Comparison of ENCODE assay signal across 8 mouse cellular contexts in the genomic region with DNA sequence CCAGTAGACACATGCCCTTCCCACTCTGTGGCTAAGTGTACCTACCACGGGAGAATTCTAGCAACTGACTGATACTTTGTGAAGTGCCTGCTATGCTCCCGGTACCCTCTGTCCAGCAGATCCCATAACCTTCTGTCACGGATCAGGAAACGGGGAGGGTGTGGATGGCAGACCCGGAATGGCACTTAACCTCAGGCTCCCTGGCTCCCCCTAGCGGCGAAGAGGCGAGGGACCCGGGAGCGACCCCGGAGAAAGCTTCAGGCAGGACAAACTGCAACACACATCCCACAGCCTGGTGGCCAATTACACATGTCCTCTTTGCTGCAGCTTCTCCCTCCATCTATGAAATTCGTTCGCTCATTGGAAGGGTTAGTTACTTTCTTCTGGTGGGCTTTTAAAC. TPM values are rescaled to one million over a fixed set of nuclear protein-coding genes. Genes with fewer than 3 reads are reported as not detected.
DNase-seq lines count a peak whose midpoint lies in the region; ATAC-seq and TF ChIP-seq lines count a peak whose summit lies in the region.

No protein-coding gene starts in this region.

- no peaks in the 10 kb centered on the region for H3K79me2 ChIP-seq in CH12.LX (replicated peaks; ENCODE audit: control insufficient read depth, extremely low read depth, insufficient read depth, poor library complexity, severe bottlenecking)

- DNase-seq in CH12.LX (ENCODE audit: extremely low read depth), result peak; percentile 63
- peak; percentile 63 for DNase-seq in T-cell, adult 2 months (ENCODE audit: low spot score)
- DNase-seq in embryo, embryonic 10 days (ENCODE audit: low spot score), result peak; percentile 83
- peak; percentile 69 for DNase-seq in layer of hippocampus, adult 11-12 months (ENCODE audit: low spot score)
- DNase-seq in lung, postnatal 0 days (ENCODE audit: low spot score), result peak; percentile 85

- no peak overlapping the region for H3K9ac ChIP-seq in CH12.LX (ENCODE audit: insufficient read depth, low read depth)
- H3K9ac ChIP-seq in heart, embryonic 13.5 days, result no peak overlapping the region
- no peak overlapping the region for H3K9ac ChIP-seq in lung, postnatal 0 days (replicated peaks; ENCODE audit: low read depth)

- ATAC-seq in heart, embryonic 13.5 days (ENCODE audit: extremely low read depth, insufficient number of reproducible peaks, low FRiP score, low TSS enrichment), result no peak; the same call in 1 of the 2 replicates
- peak; percentile 75 for ATAC-seq in lung, postnatal 0 days
- ATAC-seq in activated CD4-positive, CD25-positive, alpha-beta regulatory T cell, adult 4 months, result no peak

- H3K9me3 ChIP-seq in CH12.LX (replicated peaks; ENCODE audit: low read length), result no peaks in the 10 kb centered on the region
- no peaks in the 10 kb centered on the region for H3K9me3 ChIP-seq in heart, embryonic 13.5 days
- no peaks in the 10 kb centered on the region for H3K9me3 ChIP-seq in lung, postnatal 0 days (ENCODE audit: low read length)

- WGBS in heart, embryonic 13.5 days, result 6% methylated on average over 13 of the region's 13 CpGs
- 3% methylated on average over 13 of the region's 13 CpGs for WGBS in lung, postnatal 0 days
- 5% methylated on average over 13 of the region's 13 CpGs for WGBS in small intestine, adult 2 months

- 0 out of 4 replicates have a peak, but pooled peaks cover 0 to 5% of the 10 kb centered on the region in 2 experiments for H3K4me1 ChIP-seq in CH12.LX (ENCODE audit: control insufficient read depth in 1 of 2, insufficient read depth in 2 of 2)
- peaks cover 16% of the 10 kb centered on the region for H3K4me1 ChIP-seq in heart, embryonic 13.5 days
- peaks cover 8% of the 10 kb centered on the region for H3K4me1 ChIP-seq in lung, postnatal 0 days (ENCODE audit: insufficient read depth, low read depth, low read length)
- no peaks in the 10 kb centered on the region for H3K4me1 ChIP-seq in small intestine, adult 2 months (ENCODE audit: control insufficient read depth, insufficient read depth, insufficient read length, low read length)

- in situ Hi-C loops in CH12.LX (cut with MboI; ENCODE audit: low pct_ligation_motif_present, low pct_unique_long_range_greater_than_20kb, low sequenced_read_pairs), result no loop called here

- dilution Hi-C loops in CH12.LX (cut with MboI; ENCODE audit: extremely low pct_ligation_motif_present, extremely low pct_unique_long_range_greater_than_20kb, low sequenced_read_pairs), result no loop called here

- H3K36me3 ChIP-seq in CH12.LX (replicated peaks in 1 of 2; ENCODE audit: control insufficient read depth in 1 of 2, insufficient read depth in 1 of 2, low read length in 1 of 2), result no peaks in the 10 kb centered on the region
- no peaks in the 10 kb centered on the region for H3K36me3 ChIP-seq in heart, embryonic 13.5 days
- H3K36me3 ChIP-seq in lung, postnatal 0 days (ENCODE audit: insufficient read depth, low read length), result no peaks in the 10 kb centered on the region
- H3K36me3 ChIP-seq in small intestine, adult 2 months (ENCODE audit: control insufficient read depth, insufficient read depth, low read length), result no peaks in the 10 kb centered on the region

- H3K4me2 ChIP-seq in CH12.LX (ENCODE audit: insufficient read depth, low read depth, poor library complexity, severe bottlenecking), result no peak overlapping the region
- peak overlapping the region; percentile 14; the same call in 1 of the 2 replicates for H3K4me2 ChIP-seq in heart, embryonic 13.5 days
- H3K4me2 ChIP-seq in lung, postnatal 0 days (replicated peaks; ENCODE audit: low read depth, low read length), result no peak overlapping the region

- TF ChIP-seq EP300 in CH12.LX (IDR thresholded peaks at IDR 0.05; ENCODE audit: low read length), result no peak
- no peak for TF ChIP-seq EP300 in lung, postnatal 0 days (IDR thresholded peaks at IDR 0.05)

- H3K27me3 ChIP-seq in CH12.LX (replicated peaks), result peaks cover 30% of the 10 kb centered on the region
- peaks cover 29% of the 10 kb centered on the region for H3K27me3 ChIP-seq in heart, embryonic 13.5 days (replicated peaks)
- no peaks in the 10 kb centered on the region; the same call in 1 of the 2 replicates for H3K27me3 ChIP-seq in lung, postnatal 0 days (replicated peaks; ENCODE audit: insufficient read depth, low read length)
- H3K27me3 ChIP-seq in small intestine, adult 2 months (ENCODE audit: control insufficient read depth, insufficient read depth, low read length), result peaks cover 16% of the 10 kb centered on the region

- H3K27ac ChIP-seq in CH12.LX (ENCODE audit: insufficient read depth, low read depth), result no peak overlapping the region
- no peak overlapping the region for H3K27ac ChIP-seq in heart, embryonic 13.5 days (replicated peaks)
- no peak overlapping the region for H3K27ac ChIP-seq in lung, postnatal 0 days (ENCODE audit: low read length)
- H3K27ac ChIP-seq in small intestine, adult 2 months (ENCODE audit: insufficient read depth, low read depth, low read length), result no peak overlapping the region

- peak; percentile 84 to 91 for TF ChIP-seq CTCF in CH12.LX (conservative IDR thresholded peaks at IDR 0.05 in 1 of 2, IDR thresholded peaks at IDR 0.05 in 1 of 2; ENCODE audit: low read depth in 2 of 2, low read length in 2 of 2)
- TF ChIP-seq CTCF in lung, postnatal 0 days (IDR thresholded peaks at IDR 0.05), result peak; percentile 96
- TF ChIP-seq CTCF in small intestine, adult 2 months (IDR thresholded peaks at IDR 0.05; ENCODE audit: extremely low read depth, insufficient read length, insufficient replicate concordance, low read depth, low read length), result peak; percentile 97

- peak; percentile 63 for TF ChIP-seq RAD21 in CH12.LX (IDR thresholded peaks at IDR 0.05; ENCODE audit: low read depth, low read length)

- TF ChIP-seq POLR2A in CH12.LX (IDR thresholded peaks at IDR 0.05; ENCODE audit: low read depth, low read length), result no peak
- no peak for TF ChIP-seq POLR2A in small intestine, adult 2 months (IDR thresholded peaks at IDR 0.05; ENCODE audit: low read depth, low read length)

- H3K4me3 ChIP-seq in CH12.LX (replicated peaks in 1 of 3; ENCODE audit: low read depth in 2 of 3, low read length in 2 of 3, poor library complexity in 1 of 3), result no peak overlapping the region
- no peak overlapping the region for H3K4me3 ChIP-seq in heart, embryonic 13.5 days
- H3K4me3 ChIP-seq in lung, postnatal 0 days (ENCODE audit: low read depth, low read length), result no peak overlapping the region
- no peak overlapping the region for H3K4me3 ChIP-seq in small intestine, adult 2 months (ENCODE audit: low read depth, low read length)

TF ChIP-seq in CH12.LX, 34 proteins besides CTCF, POLR2A, EP300 and RAD21 (continues in another document):
- TF ChIP-seq ELF1 (IDR thresholded peaks at IDR 0.05; ENCODE audit: low read depth, low read length) (peak; percentile 15; the same call in 1 of the 2 replicates), JUN (IDR thresholded peaks at IDR 0.05; ENCODE audit: insufficient read depth, low read depth, low read length) (no peak), CHD2 (IDR thresholded peaks at IDR 0.05; ENCODE audit: low read length) (no peak), KAT2A (IDR thresholded peaks at IDR 0.05; ENCODE audit: insufficient replicate concordance, low read length) (no peak), IRF4 (IDR thresholded peaks at IDR 0.05; ENCODE audit: low read depth, low read length) (0 out of 2 replicates have a peak, but pooled peaks have one; percentile 19), ZNF384 (IDR thresholded peaks at IDR 0.05; ENCODE audit: low read depth, low read length) (no peak), RCOR1 (conservative IDR thresholded peaks at IDR 0.05; ENCODE audit: low read depth, low read length) (no peak), ETS1 (conservative IDR thresholded peaks at IDR 0.05; ENCODE audit: low read depth, low read length) (no peak), HCFC1 (IDR thresholded peaks at IDR 0.05; ENCODE audit: low read depth, low read length) (no peak), SMC3 (IDR thresholded peaks at IDR 0.05; ENCODE audit: low read depth, low read length) (peak; percentile 74)

RNA-seq across cellular contexts. Expression of a gene that starts 3.4 kb away (rescaled TPM):
- 0.17 TPM in 1 of 2 replicates, not detected in the other for total RNA-seq in CH12.LX (2012; rRNA removed)
- not detected in 2 replicates for total RNA-seq in CH12.LX (2014; rRNA removed)
- not detected in 2 replicates for polyA plus RNA-seq in CH12.LX (2012; ENCODE audit: insufficient read length, low read depth)
- 4.1 TPM in 2 replicates for polyA plus RNA-seq in heart, embryonic 13.5 days (2015; fragmentation: Nextera tagmentation; extraction: Ambion mirVana)
- 18.1 and 22.7 TPM in 2 replicates for polyA plus RNA-seq in lung, postnatal 0 days (2015; fragmentation: Nextera tagmentation; extraction: Ambion mirVana)
- 0.34 TPM in 1 of 2 replicates, not detected in the other for polyA plus RNA-seq in small intestine, adult 2 months (2012; rRNA removed)
- polyA plus RNA-seq in activated CD4-positive, CD25-positive, alpha-beta regulatory T cell, adult 4 months (2017; shearing (Covaris generic)), result not detected

RNA-seq across cellular contexts. Expression of a gene that starts 17.8 kb away (rescaled TPM):
- total RNA-seq in CH12.LX (2012; rRNA removed) (0.17 and 0.42 TPM in 2 replicates), CH12.LX (2014; rRNA removed) (not detected in 2 replicates)
- 0.08 TPM in 1 of 2 replicates, not detected in the other for polyA plus RNA-seq in CH12.LX (2012; ENCODE audit: insufficient read length, low read depth)
- polyA plus RNA-seq in heart, embryonic 13.5 days (2015; fragmentation: Nextera tagmentation; extraction: Ambion mirVana), result 5.9 and 7.3 TPM in 2 replicates
- 9.7 and 11.4 TPM in 2 replicates for polyA plus RNA-seq in lung, postnatal 0 days (2015; fragmentation: Nextera tagmentation; extraction: Ambion mirVana)
- 25.2 and 36.7 TPM in 2 replicates for polyA plus RNA-seq in small intestine, adult 2 months (2012; rRNA removed)
- not detected for polyA plus RNA-seq in activated CD4-positive, CD25-positive, alpha-beta regulatory T cell, adult 4 months (2017; shearing (Covaris generic))

RNA-seq across cellular contexts. Expression of a gene that starts 40.2 kb away (rescaled TPM):
- 3,510 and 4,144 TPM in 2 replicates for total RNA-seq in CH12.LX (2012; rRNA removed)
- total RNA-seq in CH12.LX (2014; rRNA removed), result 2,222 and 3,467 TPM in 2 replicates
- 1,605 and 1,846 TPM in 2 replicates for polyA plus RNA-seq in CH12.LX (2012; ENCODE audit: insufficient read length, low read depth)
- 389 and 419 TPM in 2 replicates for polyA plus RNA-seq in heart, embryonic 13.5 days (2015; fragmentation: Nextera tagmentation; extraction: Ambion mirVana)
- polyA plus RNA-seq in lung, postnatal 0 days (2015; fragmentation: Nextera tagmentation; extraction: Ambion mirVana), result 446 and 458 TPM in 2 replicates
- polyA plus RNA-seq in small intestine, adult 2 months (2012; rRNA removed), result 1,432 and 2,365 TPM in 2 replicates
- polyA plus RNA-seq in activated CD4-positive, CD25-positive, alpha-beta regulatory T cell, adult 4 months (2017; shearing (Covaris generic)), result 1,000 to 10,000 TPM in 1 of 2 experiments, 100 to 1,000 TPM in 1; 852 to 1,030 TPM

RNA-seq across cellular contexts. Expression of a gene that starts 55.1 kb away (rescaled TPM):
- 26.9 and 29.6 TPM in 2 replicates for total RNA-seq in CH12.LX (2012; rRNA removed)
- 11.4 and 17.4 TPM in 2 replicates for total RNA-seq in CH12.LX (2014; rRNA removed)
- polyA plus RNA-seq in CH12.LX (2012; ENCODE audit: insufficient read length, low read depth), result 35.8 and 37.9 TPM in 2 replicates
- polyA plus RNA-seq in heart, embryonic 13.5 days (2015; fragmentation: Nextera tagmentation; extraction: Ambion mirVana), result 19.3 and 22.2 TPM in 2 replicates
- 21.8 and 24.3 TPM in 2 replicates for polyA plus RNA-seq in lung, postnatal 0 days (2015; fragmentation: Nextera tagmentation; extraction: Ambion mirVana)
- polyA plus RNA-seq in small intestine, adult 2 months (2012; rRNA removed), result 13.3 and 16.6 TPM in 2 replicates
- 1 to 10 TPM; 3.4 to 6.4 TPM for polyA plus RNA-seq in activated CD4-positive, CD25-positive, alpha-beta regulatory T cell, adult 4 months (2017; shearing (Covaris generic))
